Mouse (Mus musculus) lung, postnatal 10 days (tissue): ENCODE data around the gene Pafah2.

Experiments used
- DNase-seq: peaks from one replicate; pipeline ENCODE4 v3.0.0; 2021

Pafah2 gene

GRCm38 (mm10) chr4:134466381-134467262 lies 70.5 kb downstream of the Pafah2 start:
- DNase-seq, result no peak

GRCm38 (mm10) chr4:134467435-134468214 lies 71.5 kb downstream of the Pafah2 start:
- peak; percentile 75 for DNase-seq

GRCm38 (mm10) chr4:134468215-134468575 lies 72.1 kb downstream of the Pafah2 start, which contains the start of gene Stmn1:
Gene Stmn1, plus strand, starts transcription at chr4:134468320.
- DNase-seq, result peak; percentile 97

GRCm38 (mm10) chr4:134468578-134469266 lies 72.6 kb downstream of the Pafah2 start:
- peak; percentile 97 for DNase-seq

- no peak for DNase-seq
Measured at GRCm38 (mm10) chr4:134469341-134469796, 73.2 kb downstream of the Pafah2 start.

- no peak for DNase-seq
Measured at GRCm38 (mm10) chr4:134469985-134470384, 73.9 kb downstream of the Pafah2 start.

- DNase-seq, result no peak
Measured at GRCm38 (mm10) chr4:134471469-134471868, 75.3 kb downstream of the Pafah2 start.

- DNase-seq, result no peak
Measured at GRCm38 (mm10) chr4:134473764-134474163, 77.6 kb downstream of the Pafah2 start.

GRCm38 (mm10) chr4:134474240-134474639 lies 78.1 kb downstream of the Pafah2 start:
- DNase-seq, result no peak

- DNase-seq, result peak; percentile 8
Measured at GRCm38 (mm10) chr4:134476899-134477298, 80.8 kb downstream of the Pafah2 start.
